Mouse (Mus musculus) cerebellum, postnatal 4 days (tissue): ENCODE results near the gene Pemt.
"Not testable (repeated sequence)": the region's sequence is repeated elsewhere in the genome, so short reads cannot be mapped to it uniquely, and the experiment has no call there.

Experiments used
- DNase-seq, 2 experiments: peaks; one replicate each; pipeline ENCODE4 v3.0.0; 2022; ENCODE audit warnings: low spot score in 2 of 2, mixed read lengths in 1 of 2

Pemt gene

GRCm38 (mm10) chr11:59948401-59948767 lies 97.9 kb downstream of the Pemt start:
- no peak for DNase-seq

GRCm38 (mm10) chr11:59947752-59948400 lies 98.4 kb downstream of the Pemt start, which contains the start of gene Med9:
TSS of gene Med9 (plus strand) at chr11:59948206.
- DNase-seq: peak; percentile 85 to 95

DNA sequence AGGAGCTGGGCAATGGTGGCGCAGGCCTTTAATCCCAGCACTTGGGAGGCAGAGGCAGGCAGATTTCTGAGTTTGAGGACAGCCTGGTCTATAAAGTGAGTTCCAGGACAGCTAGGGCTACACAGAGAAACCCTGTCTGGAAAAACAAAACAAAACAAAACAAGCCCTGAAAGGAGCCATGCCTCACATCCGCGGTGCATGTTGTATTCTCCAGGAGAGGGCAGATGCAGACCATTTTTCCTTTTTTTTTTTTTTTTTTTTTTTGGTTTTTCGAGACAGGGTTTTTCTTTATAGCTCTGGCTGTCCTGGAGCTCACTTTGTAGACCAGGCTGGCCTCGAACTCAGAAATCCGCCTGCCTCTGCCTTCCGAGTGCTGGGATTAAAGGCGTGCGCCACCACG lies 101.4 kb downstream of the Pemt start:
- DNase-seq: not testable (repeated sequence)

DNA sequence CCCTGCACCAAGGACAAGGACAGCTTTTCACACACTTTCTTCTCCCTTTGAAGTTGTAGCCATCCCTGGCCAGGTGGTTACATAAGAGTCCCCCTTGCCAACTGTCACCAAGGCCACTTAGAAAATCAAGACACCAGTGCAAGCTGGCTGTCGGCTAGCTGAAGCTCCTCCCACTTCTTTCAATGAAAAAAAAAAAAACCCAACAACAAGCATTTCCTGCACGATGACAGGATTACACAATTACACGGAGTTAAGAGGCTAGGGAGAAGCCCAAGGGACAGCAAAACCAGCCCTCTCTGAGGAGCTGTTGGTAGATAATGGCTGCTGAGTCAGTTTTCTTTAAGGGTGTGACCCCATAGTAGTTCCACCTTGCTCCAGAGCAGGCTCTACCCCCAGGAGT lies 104.9 kb downstream of the Pemt start:
- DNase-seq: no peak

GRCm38 (mm10) chr11:59940645-59941044 lies 105.6 kb downstream of the Pemt start:
- DNase-seq: no peak

GRCm38 (mm10) chr11:59939821-59940220 lies 106.5 kb downstream of the Pemt start:
- DNase-seq: no peak

DNA sequence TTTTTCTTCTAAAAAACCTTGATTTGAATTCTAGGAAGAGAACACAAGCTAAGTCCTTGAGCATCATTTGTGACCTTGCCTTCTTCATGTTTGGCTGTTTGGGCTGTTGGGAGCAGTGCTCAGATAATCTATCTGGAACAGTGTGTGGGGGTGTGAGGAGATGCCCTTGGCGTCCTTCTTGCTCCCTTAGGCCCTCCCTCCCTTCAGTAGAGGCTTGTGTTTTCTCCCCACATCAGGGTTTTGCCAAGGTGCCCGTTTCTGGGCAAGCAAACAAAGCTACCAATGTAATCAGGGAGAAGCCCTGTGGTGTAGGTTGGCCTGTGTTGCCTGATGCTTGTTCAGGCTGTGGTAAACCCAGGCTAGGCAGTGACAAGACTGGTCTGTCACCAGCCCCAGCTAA lies 108.7 kb downstream of the Pemt start:
- no peak for DNase-seq

GRCm38 (mm10) chr11:59937023-59937422 lies 109.3 kb downstream of the Pemt start:
- no peak for DNase-seq

- DNase-seq: no peak
Observed at GRCm38 (mm10) chr11:59933943-59934342, 112.3 kb downstream of the Pemt start.

GRCm38 (mm10) chr11:59932560-59933337 lies 113.5 kb downstream of the Pemt start:
- no peak for DNase-seq

DNA sequence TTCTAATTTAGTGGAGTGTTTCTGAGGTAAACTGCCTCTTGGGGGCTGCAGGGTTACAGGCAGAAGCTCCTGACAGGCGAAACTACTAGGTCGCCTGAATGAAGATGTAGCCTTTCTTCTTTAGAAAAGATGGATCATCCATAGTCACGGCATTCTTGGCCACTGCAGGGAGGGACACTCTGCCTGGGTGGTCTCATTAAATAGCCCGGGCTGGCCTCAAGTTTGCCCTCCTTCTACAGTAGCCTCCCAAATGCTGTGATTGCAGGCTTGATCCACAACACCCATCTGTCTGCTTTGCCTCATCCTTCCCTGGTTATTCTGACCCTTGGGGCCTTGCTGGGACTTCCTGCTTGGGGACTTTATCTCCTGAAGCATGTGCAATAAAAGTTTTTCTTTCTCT lies 116.3 kb downstream of the Pemt start:
- DNase-seq: no peak

- DNase-seq: no peak
Observed at GRCm38 (mm10) chr11:59921265-59921664, 125.0 kb downstream of the Pemt start.
